Mouse (Mus musculus) thymus, postnatal 0 days (tissue): ENCODE data around the gene Sema4g. TPM values are rescaled to one million over a fixed set of nuclear protein-coding genes. Genes with fewer than 3 reads are reported as not detected.

Experiments
- DNase-seq: peaks from one replicate; pipeline ENCODE4 v3.0.0-alpha.2; 2015; ENCODE audit warnings: low spot score
- polyA plus RNA-seq: library from polyadenylated mRNA; unstranded; fragments of >200 nt; fragmentation: Nextera tagmentation; extraction: Ambion mirVana; gene quantifications from 2 replicates; pipeline ENCODE4 v1.2.1, GENCODE M21; 2015

Gene Sema4g
- polyA plus RNA-seq, 1 experiment from 2014 or later = 1.2 TPM

DNA sequence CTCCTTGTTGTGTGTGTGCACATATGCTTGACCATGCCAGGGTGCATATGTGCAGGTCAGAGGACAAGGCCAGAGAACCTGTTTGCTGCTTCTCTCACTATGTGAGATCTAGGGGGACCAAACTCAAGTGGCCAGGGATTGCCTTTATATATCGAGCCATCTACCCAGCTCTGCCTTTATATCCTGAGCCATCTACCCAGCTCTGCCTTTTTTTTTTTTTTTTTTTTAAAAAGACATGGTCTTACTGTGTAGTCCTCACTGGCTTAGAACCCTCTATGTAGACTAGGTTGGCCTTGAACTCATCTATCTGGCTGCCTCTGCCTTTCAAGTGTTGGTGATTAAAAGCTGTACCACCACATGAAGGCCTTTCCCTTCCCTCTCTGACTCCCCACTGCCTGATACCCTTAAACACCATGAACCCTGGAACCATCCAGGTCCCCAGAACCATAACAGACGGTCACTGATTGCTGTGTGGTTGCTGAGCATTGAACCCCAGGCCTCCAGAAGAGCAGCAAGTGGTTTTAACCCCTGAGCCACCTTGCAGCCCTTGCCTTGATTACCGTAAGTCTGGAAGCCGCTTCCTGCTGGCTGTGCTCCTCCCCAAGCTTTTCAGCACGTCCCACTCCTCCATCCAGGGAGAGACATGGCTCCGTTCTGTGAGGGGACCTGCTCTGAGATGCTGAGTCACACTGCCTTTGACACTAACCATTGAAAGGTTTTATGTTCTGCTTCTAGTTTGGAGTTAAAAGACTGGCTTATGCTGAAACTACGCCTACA is 15.0 kb downstream of the Sema4g start:
- DNase-seq = no peak

DNA sequence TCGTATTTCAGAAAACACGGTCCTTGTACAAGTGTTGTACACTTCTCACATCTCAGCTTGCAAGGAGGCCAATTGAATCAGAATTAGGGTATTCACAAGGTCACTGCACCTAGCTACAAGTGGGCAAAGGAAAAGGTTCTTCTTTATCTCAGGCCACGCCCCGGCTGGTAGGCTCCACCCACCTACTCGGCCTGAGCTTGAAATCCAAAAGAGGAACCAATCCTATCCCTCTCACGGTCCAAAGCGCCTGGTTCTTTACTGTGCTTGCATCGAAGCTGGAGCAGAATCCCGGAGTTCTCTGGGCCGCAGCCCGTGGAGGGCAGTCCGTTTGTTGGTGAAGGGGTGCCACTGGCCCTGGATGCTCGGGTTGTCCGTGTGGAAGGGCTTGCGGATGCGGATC is 16.5 kb downstream of the Sema4g start, which contains the start of gene Twnk:
TSS of gene Twnk (plus strand) at position 220 of the 400 bp plus-strand sequence.
- peak; percentile 45 for DNase-seq

DNA sequence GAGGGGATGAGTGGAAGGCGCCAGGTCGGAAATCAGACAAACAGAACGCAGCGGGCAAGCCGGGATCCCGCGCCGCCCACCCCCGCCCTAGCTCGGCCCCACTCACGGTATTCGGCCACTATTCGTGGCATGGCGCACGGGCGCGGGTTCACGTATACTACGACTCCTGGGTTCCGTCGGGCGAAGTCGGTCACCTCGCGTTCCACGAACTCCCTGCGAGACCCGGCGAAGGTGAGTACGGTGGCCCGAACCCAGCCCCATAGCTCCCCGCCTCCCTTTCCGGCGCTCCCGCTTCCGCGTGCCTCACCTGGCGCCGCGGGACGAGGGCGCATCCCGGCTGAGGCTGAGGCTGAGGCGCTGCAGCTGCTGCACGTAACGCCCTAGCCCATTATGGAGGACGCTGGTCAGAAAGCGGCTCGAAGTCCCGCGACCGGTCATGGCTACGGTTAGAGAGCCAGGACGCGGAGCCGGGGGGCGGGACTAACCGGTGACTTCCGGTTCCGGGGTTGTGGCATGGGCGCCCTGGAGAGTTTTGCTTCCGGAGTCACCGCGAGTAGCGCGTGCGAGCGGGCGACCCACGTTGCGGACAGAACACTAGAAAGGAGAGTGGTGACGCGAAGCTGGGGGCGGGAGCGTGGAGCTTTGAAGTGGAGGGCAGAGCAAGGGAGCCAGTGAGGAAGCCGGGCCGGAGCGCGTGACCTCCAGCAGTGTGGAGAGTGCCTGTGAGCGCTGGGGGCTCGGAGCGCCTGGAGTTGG is 17.2 kb downstream of the Sema4g start, which contains the start of gene Mrpl43:
TSS of gene Mrpl43 (minus strand) at position 486 of the 756 bp plus-strand sequence.
- peak; percentile 92 for DNase-seq

DNA sequence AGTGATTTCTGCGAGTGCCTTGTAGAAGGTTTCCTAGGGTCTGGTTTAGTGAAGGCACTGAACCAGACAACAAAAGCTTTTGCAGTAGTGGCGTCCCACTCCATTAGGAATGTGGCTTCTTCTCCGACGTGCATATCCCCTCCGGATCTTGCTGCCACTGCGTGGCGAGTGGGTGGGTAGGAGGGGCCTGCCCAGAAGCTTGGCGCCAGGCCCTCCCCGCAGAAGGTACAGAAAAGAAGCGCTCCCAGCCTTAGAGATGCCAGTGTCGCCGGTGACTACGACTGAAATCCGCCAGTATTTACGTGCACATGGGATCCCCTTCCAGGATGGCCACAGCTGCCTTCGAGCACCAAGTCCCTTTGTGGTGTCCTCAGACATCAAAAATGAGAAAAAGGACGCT is 18.1 kb downstream of the Sema4g start:
- DNase-seq = no peak

DNA sequence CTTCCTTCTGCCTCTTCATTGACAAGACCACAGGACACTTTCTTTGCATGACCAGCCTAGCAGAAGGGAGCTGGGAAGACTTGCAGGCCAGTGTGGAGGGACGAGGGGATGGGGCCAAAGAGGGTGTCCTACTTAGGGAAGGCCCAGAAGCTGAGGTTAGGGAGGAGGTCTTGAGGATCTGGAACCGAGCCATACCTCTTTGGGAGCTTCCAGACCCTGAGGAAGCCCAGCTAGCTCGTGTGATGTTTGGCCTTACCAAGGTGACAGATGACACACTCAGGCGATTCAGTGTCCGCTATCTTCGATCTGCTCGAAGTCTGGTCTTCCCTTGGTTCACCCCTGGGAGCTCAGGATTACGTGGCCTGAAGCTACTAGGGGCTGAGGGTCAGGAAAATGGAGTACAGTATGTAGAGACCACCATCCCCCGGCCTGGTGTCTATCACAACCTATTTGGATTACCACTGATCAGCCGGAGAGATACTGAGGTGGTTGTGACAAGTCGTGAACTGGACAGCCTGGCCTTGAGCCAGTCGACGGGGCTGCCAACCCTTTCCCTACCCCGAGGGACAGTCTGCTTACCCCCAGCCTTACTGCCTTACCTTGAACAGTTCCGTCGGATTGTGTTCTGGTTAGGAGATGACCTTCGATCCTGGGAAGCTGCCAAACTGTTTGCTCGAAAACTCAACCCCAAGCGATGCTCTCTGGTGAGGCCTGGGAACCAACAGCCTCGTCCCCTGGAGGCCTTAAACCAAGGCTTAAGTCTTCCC is 18.7 kb downstream of the Sema4g start:
- DNase-seq = no peak

DNA sequence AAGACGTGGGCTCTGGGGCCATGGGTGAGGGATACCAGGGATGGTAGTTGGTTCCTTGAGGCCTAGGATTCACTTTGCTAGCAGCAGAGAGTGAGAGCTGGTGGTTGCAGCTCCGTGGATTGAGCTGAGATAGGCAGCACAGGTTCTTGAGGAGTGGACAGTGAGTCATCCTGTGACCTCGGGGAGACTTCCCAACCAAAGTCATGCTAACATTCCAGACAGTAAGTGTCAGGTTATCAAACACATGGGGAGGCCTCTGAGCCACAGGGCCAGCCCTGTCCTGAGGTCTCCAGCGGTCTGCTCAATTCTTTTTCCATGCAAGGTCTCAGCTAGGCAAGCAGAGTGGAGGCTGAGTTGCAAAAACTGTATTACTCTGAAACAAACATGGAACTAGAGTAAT is 21.7 kb downstream of the Sema4g start:
- no peak for DNase-seq

DNA sequence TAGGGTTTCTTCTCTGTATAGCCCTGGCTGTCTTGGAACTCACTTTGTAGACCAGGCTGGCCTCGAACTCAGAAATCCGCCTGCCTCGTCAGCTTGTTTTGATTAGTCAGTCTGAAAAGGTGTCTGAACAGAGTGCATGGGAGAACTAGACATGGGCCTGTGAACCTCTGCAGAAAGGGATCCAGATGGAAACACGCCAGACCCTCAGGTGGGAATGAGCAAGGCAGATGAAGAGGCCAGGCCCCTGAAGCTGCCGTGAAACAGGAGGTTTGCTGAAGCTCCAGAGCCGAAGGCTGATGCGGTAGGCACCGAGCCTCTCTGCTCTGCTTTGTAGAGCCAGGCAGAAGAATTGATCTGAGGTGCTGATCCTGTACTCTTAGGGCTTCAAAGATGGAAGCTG is 23.3 kb downstream of the Sema4g start:
- DNase-seq = no peak

DNA sequence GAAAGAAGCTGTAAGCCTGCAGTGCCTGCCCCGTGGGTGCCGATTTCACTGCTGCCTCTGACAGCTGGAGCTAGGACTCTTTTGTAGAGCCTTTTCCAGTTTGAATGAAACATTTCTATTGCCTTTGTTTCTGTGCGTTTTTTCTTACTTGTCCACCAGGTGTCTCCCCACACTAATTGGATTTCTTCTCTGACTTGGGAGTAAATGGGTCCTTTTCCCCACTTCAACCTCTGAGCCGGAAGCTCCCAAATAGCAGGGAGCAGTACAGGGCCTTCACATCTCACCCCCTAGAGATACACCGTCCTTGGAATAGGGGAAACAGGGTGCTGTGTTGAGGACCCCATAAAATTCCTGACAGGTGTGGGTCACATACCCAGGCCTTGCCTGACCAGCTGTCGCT is 23.7 kb downstream of the Sema4g start:
- DNase-seq = peak; percentile 44

DNA sequence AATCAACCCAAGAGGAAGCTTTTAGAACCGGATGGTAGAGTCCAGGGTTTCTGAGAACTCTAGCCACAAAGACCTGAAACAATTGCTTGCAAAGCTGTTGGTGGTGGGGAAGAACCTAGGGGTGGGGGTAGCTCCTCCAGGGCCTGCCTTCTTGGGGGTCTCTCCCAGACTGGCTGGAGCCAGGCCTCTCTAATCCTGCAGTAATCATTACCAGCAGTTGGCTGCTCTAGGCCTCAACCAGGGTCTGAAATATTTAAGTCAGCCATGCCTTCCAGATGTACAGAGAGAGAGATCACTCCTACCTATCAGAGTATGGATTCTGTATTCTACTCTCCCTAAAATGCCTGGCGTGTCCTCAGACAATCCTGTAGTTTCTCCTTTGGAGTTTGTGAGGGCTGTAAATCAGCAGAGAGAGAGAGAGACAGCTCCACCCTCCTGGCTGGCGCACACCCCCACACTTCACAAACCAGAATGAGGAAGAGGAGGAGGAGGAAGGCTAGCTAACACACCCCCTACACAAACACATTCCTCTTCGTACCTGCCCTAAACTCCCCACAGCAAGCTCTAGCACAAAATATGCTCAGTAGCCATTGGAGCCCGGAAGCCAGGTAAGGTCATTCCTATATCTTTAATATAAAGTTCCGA is 24.8 kb downstream of the Sema4g start:
- no peak for DNase-seq

DNA sequence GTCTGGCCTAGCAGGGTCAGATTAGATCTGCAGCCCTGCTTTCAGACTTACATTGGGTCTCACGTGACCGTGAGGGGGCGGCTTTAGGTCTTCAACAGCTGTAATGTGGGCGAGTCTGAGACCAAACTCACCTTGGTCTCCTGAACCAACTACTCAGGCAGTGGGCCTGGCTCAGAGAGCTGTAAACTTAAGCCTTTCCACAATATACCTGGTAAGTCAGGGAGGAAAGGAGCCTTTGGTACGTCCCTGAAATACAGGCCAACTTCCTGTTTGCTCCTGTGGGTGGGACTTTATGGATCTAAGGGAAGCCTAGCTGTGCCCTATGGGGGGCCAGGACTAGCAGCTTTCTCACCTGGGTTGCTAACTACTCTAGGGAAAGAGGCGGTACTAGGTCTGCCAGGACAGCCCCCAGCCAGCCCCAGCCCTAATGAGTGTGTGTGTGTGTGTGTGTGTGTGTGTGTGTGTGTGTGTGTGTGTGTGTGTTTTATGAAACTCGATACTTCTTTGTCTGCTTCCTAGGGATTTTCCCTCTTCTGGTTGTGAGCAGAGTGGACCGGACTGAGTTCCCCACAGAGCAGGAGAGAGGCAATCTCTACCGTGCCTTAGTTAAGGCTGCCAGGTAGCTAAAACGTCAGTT is 25.6 kb downstream of the Sema4g start, which contains the start of gene Lzts2:
TSS of gene Lzts2 (plus strand) at position 80 of the 637 bp plus-strand sequence.
- DNase-seq = peak; percentile 28

DNA sequence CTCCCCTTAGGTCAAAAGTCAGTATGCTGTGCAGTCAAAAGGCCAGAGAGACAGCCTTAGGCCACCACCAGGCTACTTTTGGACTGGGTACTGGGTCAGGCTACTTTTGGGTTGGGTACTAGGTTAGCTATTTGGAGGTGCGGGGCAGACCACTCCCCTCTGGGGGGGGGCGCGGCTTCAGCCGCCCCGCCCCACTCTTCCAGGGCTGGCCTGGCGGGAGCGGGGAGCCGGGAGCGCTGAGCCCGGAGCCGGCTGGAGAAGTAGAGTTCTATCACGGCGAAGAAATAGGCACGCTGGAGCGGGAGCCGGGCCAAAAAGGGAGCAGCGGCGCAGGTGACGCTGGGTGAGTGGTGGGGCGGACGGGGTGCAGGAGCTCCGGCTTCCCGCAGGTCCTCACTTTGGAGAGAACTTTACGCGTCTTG is 26.1 kb downstream of the Sema4g start:
- DNase-seq = peak; percentile 33

DNA sequence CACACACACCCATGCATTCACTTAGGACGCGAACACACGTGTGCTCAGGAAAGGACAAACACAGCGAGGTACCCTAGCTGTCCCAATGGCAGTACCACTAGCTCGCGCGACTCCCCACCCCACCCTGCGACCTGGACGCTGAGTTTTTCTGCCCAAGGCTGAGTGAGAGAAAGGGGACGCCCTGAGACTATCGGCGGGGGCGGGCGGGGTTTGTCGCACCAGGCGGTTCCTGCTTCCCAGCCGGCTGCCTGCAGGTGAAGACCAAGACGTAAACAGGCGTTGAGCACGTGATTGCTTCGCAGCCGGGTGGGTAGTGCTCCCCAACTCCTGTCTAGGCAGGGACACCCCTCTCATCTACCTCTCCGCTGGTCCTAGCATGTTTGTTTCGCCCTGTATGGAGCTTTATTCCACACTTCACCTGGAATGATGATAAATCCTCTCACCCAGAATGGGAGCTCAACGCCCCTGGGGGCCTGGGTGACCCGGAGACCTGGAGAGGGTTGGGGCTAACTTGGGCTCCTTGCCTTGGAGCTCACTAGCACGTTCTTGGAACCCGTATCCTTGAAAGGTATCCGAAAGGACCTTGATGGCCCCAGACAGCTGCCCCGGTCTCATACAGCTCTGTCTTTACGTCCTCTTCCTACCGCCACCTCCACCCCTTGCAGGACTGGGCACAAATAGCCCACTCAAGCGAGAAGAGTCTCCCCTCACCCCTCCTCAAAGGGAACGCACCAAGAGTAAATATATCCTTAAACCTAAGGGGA is 26.8 kb downstream of the Sema4g start:
- peak; percentile 77 for DNase-seq

DNA sequence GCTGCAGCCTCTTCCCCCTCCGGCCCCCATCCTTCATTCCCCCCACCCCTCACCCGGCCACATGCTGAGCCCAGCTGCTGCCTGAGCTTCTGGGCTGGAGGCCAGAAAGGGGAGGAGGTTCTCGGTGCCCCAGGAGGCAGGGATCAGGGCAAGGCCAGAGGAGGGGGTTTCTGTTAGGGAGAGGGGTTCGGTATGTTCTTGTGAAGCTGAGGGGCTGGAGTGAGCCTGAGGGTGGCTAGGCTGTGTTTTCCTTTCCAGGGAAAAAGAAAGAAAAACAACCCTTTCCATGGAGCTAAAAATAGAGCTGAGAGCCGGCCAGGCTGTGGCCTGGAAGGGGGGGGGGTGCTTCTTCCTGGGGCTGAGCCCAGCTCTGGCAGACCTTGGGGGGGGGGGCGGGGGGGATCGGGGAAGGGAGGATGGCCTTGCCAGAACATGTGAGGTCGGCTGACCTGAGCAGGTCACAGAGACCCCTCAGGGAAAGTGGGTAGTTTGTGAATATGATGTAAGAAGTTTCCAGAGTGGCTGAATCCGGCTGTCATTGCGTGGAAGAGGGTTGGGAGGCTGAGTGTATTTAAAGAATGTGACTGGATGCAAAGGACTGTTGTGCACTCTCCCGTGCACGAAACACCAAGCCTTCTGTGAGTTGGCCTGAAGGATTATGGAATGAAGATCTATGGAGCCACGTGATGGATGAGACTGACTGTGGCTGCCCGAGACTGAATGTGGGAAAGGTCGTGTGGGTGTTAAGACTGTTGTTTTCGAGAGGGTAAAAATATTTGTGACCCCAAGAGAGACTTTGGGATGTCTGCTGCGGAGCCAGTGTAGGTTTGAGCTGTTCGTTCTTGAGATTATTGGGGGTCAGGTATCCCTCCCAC is 27.7 kb downstream of the Sema4g start:
- DNase-seq = no peak

DNA sequence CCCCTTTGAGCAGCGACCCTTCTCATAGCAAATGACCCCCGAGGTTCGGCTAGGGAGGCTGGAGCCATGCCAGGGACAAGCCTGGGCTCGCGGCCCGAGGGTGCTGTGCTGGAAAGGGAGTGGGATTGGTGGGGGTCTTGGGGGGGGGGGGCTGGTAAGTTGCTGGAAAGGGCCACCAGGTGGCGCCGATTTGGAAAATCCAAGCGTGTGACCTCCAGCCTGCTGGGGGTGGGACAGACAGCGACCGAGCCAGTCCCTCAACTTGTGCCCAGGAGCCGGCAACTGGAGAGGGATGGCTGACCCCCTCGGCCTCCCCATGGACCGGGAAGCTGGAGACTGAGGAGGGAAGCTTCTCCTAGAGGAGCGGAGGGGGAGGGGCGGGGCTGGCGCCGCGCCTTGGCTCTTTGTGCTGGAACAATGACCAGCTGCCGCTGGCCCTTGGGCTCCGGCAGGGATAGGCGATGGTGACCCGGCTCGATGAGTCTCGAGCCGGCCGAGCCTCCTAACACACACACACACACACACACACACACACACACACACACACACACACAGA is 28.4 kb downstream of the Sema4g start:
- peak; percentile 56 for DNase-seq

DNA sequence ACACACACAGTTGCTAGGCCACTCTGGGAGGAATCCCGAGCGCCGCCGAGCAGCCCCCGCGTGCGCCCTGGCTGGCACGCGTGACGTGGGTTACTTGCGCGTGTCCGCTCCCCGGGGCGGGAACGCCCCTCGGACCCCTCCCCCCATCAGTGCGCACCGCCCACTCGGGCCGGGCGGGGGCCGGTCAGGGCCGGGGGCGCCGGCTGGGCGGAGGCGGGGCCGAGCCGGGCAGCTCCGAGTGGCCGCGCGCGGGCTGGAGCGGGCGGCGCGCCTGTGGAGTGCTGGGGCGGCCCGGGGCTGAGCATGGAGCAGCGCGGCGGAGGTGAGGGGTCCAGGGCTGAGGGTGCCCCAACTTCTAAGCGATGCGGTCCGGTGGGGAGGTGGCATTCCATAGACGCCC is 29.0 kb downstream of the Sema4g start:
- peak; percentile 35 for DNase-seq

DNA sequence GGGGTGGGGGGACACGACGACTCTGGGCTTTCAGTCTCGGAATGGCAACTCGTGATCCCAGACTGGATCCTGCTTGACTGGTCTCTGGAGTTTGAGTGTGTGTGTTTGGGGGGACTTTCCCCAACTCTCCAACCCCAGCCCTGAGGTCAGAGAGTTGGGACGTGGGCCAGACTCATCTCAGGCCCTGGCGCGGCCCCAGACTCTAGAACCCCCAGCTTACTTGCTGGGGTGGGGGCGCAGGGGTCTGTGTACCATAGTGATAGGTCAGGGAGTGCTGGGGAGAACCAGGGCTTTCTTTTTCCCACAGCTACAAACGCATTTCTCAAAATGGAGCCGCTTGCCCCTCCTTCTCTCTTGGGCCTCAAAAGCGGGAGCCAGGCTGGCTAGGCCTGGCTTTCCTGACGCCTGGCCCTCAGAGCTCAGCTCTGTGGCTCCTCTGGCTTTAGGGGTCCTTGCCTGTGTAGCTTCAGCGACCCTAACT is 29.5 kb downstream of the Sema4g start:
- DNase-seq = no peak

DNA sequence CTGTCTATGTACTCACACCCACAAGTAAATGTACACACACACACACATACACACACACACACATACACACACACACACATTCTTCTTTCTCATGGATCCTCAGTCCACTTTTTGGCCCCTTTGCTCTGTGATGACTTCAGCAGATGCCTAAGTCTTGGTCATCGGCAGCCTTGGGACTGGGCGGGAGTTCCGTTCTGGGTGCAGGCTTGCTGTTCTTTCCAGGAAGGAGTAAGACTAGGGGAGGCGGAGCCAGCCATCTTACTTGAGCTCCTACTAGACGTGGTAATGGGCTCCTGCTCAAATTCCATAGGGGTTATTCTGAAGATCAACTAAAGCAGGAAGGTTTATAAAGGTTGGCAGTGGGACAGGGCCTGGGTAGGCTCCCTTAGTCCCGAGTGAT is 31.4 kb downstream of the Sema4g start:
- no peak for DNase-seq

DNA sequence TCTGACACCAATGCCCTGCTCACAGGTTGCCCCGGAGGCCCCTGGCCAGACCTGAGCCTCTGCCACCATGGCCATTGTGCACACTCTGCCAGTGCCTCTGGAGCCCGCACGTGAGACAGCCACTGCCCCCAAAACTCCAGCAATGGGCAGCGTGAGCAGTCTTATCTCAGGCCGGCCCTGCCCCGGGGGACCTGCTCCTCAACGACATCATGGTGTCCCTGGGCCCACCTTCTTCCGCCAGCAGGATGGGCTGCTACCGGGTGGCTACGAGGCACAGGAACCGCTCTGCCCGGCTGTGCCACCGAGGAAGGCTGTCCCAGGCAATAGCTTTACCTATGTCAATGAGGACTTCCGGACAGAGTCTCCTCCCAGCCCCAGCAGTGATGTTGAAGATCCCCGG is 32.5 kb downstream of the Sema4g start:
- no peak for DNase-seq
